Mouse (Mus musculus) retina, postnatal 1 day (tissue): ENCODE results near the gene Arhgap4.

Experiments used
- DNase-seq: peaks from one replicate; pipeline ENCODE4 v3.0.0-alpha.2; 2012

Gene Arhgap4

GRCm38 (mm10) chrX:73914827-73915703, 6.6 kb downstream of the Arhgap4 start:
- peak; percentile 97 for DNase-seq

- no peak for DNase-seq
These were observed 10.1 kb downstream of the Arhgap4 start for GRCm38 (mm10) chrX:73911588-73911987.

- peak; percentile 24 for DNase-seq
These were observed 10.5 kb downstream of the Arhgap4 start for GRCm38 (mm10) chrX:73911156-73911555.

- no peak for DNase-seq
These were observed 11.2 kb downstream of the Arhgap4 start for GRCm38 (mm10) chrX:73910451-73910850.

GRCm38 (mm10) chrX:73910049-73910448, 11.6 kb downstream of the Arhgap4 start:
- DNase-seq: no peak

- no peak for DNase-seq
These were observed 23.7 kb downstream of the Arhgap4 start for GRCm38 (mm10) chrX:73897959-73898358.

- peak; percentile 57 for DNase-seq
These were observed 26.0 kb downstream of the Arhgap4 start, which contains the start of gene L1cam for GRCm38 (mm10) chrX:73895719-73896118. L1cam (minus strand) TSS chrX:73896105.

- DNase-seq: no peak
These were observed 28.8 kb downstream of the Arhgap4 start for GRCm38 (mm10) chrX:73892833-73893232.

GRCm38 (mm10) chrX:73891551-73892152, 30.0 kb downstream of the Arhgap4 start, which contains the start of gene Avpr2:
Avpr2 (plus strand) TSS chrX:73892102.
- DNase-seq: no peak

- peak; percentile 29 for DNase-seq
These were observed 40.2 kb downstream of the Arhgap4 start for GRCm38 (mm10) chrX:73881463-73881862.

- no peak for DNase-seq
These were observed 40.6 kb downstream of the Arhgap4 start for GRCm38 (mm10) chrX:73881036-73881427.

- peak; percentile 53 for DNase-seq
These were observed 41.3 kb downstream of the Arhgap4 start for GRCm38 (mm10) chrX:73880194-73881035.

- DNase-seq: no peak
These were observed 44.7 kb downstream of the Arhgap4 start for GRCm38 (mm10) chrX:73877014-73877413.

- no peak for DNase-seq
These were observed 45.8 kb downstream of the Arhgap4 start for GRCm38 (mm10) chrX:73875881-73876280.

GRCm38 (mm10) chrX:73871956-73872355, 49.7 kb downstream of the Arhgap4 start:
- no peak for DNase-seq

GRCm38 (mm10) chrX:73871474-73871873, 50.2 kb downstream of the Arhgap4 start:
- no peak for DNase-seq

- DNase-seq: peak; percentile 34
These were observed 52.3 kb downstream of the Arhgap4 start for GRCm38 (mm10) chrX:73869334-73869733.

- DNase-seq: peak; percentile 28
These were observed 53.8 kb downstream of the Arhgap4 start for GRCm38 (mm10) chrX:73867852-73868251.

GRCm38 (mm10) chrX:73867256-73867655, 54.4 kb downstream of the Arhgap4 start:
- DNase-seq: peak; percentile 73

- peak; percentile 71 for DNase-seq
These were observed 57.0 kb downstream of the Arhgap4 start for GRCm38 (mm10) chrX:73864692-73865091.

- DNase-seq: no peak
These were observed 66.6 kb downstream of the Arhgap4 start for GRCm38 (mm10) chrX:73855087-73855408.

GRCm38 (mm10) chrX:73854326-73855086, 67.2 kb downstream of the Arhgap4 start:
- no peak for DNase-seq
